Mouse (Mus musculus) thymus, postnatal 4 days (tissue): ENCODE measurements around the gene Arhgef3.
"Not testable (repeated sequence)": the region's sequence is repeated elsewhere in the genome, so short reads cannot be mapped to it uniquely, and the experiment has no call there.

Experiments
- DNase-seq: peaks from one replicate; pipeline ENCODE4 v3.0.0; 2021

Gene Arhgef3

GRCm38 (mm10) chr14:27199870-27200269 lies 85.2 kb downstream of the Arhgef3 start:
- no peak for DNase-seq

GRCm38 (mm10) chr14:27200743-27201576 lies 86.3 kb downstream of the Arhgef3 start:
- DNase-seq, result no peak

- DNase-seq, result no peak
Measured at GRCm38 (mm10) chr14:27201824-27202223, 87.1 kb downstream of the Arhgef3 start.

- DNase-seq, result no peak
Measured at GRCm38 (mm10) chr14:27204704-27205103, 90.0 kb downstream of the Arhgef3 start.

GRCm38 (mm10) chr14:27206443-27206842 lies 91.7 kb downstream of the Arhgef3 start:
- DNase-seq, result no peak

GRCm38 (mm10) chr14:27209542-27209941 lies 94.8 kb downstream of the Arhgef3 start:
- DNase-seq, result no peak

GRCm38 (mm10) chr14:27210801-27211200 lies 96.1 kb downstream of the Arhgef3 start:
- not testable (repeated sequence) for DNase-seq

- no peak for DNase-seq
Measured at GRCm38 (mm10) chr14:27211743-27212445, 97.2 kb downstream of the Arhgef3 start.

- DNase-seq, result no peak
Measured at GRCm38 (mm10) chr14:27214232-27214631, 99.5 kb downstream of the Arhgef3 start.

GRCm38 (mm10) chr14:27219668-27220067 lies 105.0 kb downstream of the Arhgef3 start:
- DNase-seq, result peak; percentile 62

GRCm38 (mm10) chr14:27220297-27220696 lies 105.6 kb downstream of the Arhgef3 start:
- no peak for DNase-seq

GRCm38 (mm10) chr14:27224636-27225035 lies 109.9 kb downstream of the Arhgef3 start:
- no peak for DNase-seq

GRCm38 (mm10) chr14:27226288-27226687 lies 111.6 kb downstream of the Arhgef3 start:
- DNase-seq, result no peak

- DNase-seq, result no peak
Measured at GRCm38 (mm10) chr14:27228288-27228687, 113.6 kb downstream of the Arhgef3 start.

- peak; percentile 54 for DNase-seq
Measured at GRCm38 (mm10) chr14:27228941-27229371, 114.3 kb downstream of the Arhgef3 start.

GRCm38 (mm10) chr14:27229441-27230147 lies 114.9 kb downstream of the Arhgef3 start:
- DNase-seq, result peak; percentile 74

- peak; percentile 58 for DNase-seq
Measured at GRCm38 (mm10) chr14:27230262-27231022, 115.7 kb downstream of the Arhgef3 start.

- peak; percentile 49 for DNase-seq
Measured at GRCm38 (mm10) chr14:27231506-27231905, 116.8 kb downstream of the Arhgef3 start.

- peak; percentile 39 for DNase-seq
Measured at GRCm38 (mm10) chr14:27231974-27232780, 117.5 kb downstream of the Arhgef3 start.

GRCm38 (mm10) chr14:27233056-27233455 lies 118.4 kb downstream of the Arhgef3 start:
- no peak for DNase-seq

- DNase-seq, result no peak
Measured at GRCm38 (mm10) chr14:27233656-27234055, 119.0 kb downstream of the Arhgef3 start.
